Mouse (Mus musculus): ENCODE measurements around the gene Lix1l. TPM values are rescaled to one million over a fixed set of nuclear protein-coding genes. Genes with fewer than 3 reads are reported as not detected.

Gene Lix1l
- polyA plus RNA-seq (2015; fragmentation: Nextera tagmentation; extraction: Ambion mirVana), result 0.73 and 0.87 TPM in 2 replicates

DNA sequence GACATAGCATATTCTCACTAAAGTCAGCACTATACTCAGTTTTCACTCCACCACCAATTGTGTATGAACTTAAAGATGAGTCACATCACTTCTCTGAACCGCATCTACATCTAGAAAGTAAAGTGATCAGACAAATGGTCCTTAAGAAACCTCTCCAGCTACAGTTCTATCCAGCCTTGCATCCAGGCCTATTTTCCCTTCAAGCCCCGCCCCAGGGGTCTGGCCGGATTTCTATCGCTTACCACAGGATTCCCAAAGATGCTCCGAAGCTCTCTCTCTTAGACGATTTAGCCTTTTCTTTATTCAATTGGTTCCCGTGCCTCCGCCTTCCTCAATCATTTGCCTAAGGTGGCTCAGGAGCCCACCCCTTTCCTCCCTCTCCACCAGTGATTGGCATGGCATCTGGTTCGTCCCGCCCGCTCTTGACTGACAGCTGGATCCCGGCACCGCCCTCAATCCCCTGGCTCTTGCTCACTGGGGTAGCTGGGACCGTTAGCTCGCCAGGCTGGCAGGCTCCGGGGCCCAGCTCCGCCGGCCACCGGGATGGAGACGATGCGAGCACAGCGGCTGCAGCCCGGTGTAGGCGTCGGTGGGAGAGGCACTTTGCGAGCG is at the start of gene Lix1l:
Lix1l (plus strand) TSS at position 511 of the 612 bp plus-strand sequence.
- H3K27ac ChIP-seq, result peak within 1 kb of the TSS; percentile 64
- H3K9ac ChIP-seq, result peak within 1 kb of the TSS; percentile 71
- no peaks in the 10 kb centered on the region for H3K36me3 ChIP-seq
- peak; percentile 77 for DNase-seq
- peak; percentile 94 for ATAC-seq (ENCODE audit: low read depth)
- peaks cover 77% of the 10 kb centered on the region for H3K27me3 ChIP-seq
- WGBS (ENCODE audit: insufficient replicate concordance), result 2% methylated on average over 27 of the region's 27 CpGs
- no peaks in the 10 kb centered on the region for H3K9me3 ChIP-seq (replicated peaks)
- peak within 1 kb of the TSS; percentile 85 for H3K4me2 ChIP-seq
- H3K4me1 ChIP-seq (replicated peaks), result peaks cover 45% of the 10 kb centered on the region
- peak within 1 kb of the TSS; percentile 67 for H3K4me3 ChIP-seq (replicated peaks)

- no peak overlapping the region for H3K27ac ChIP-seq
- no peaks in the 10 kb centered on the region for H3K36me3 ChIP-seq
- H3K4me2 ChIP-seq, result no peak overlapping the region
- H3K4me3 ChIP-seq (replicated peaks), result no peak overlapping the region
- no peak for ATAC-seq (ENCODE audit: low read depth)
- no peak for DNase-seq
- H3K27me3 ChIP-seq, result no peaks in the 10 kb centered on the region
- peaks cover 27% of the 10 kb centered on the region for H3K4me1 ChIP-seq (replicated peaks)
- no peaks in the 10 kb centered on the region for H3K9me3 ChIP-seq (replicated peaks)
- WGBS (ENCODE audit: insufficient replicate concordance), result 16% methylated on average over 8 of the region's 8 CpGs
- H3K9ac ChIP-seq, result no peak overlapping the region
Measured at GRCm38 (mm10) chr3:96551203-96551602, 49.7 kb upstream of the Lix1l start.

GRCm38 (mm10) chr3:96551890-96552289 is 49.1 kb upstream of the Lix1l start:
- no peak overlapping the region for H3K27ac ChIP-seq
- H3K9ac ChIP-seq, result no peak overlapping the region
- 52% methylated on average over 7 of the region's 7 CpGs for WGBS (ENCODE audit: insufficient replicate concordance)
- H3K9me3 ChIP-seq (replicated peaks), result no peaks in the 10 kb centered on the region
- no peak overlapping the region for H3K4me2 ChIP-seq
- H3K4me3 ChIP-seq (replicated peaks), result no peak overlapping the region
- no peaks in the 10 kb centered on the region for H3K27me3 ChIP-seq
- peaks cover 34% of the 10 kb centered on the region for H3K4me1 ChIP-seq (replicated peaks)
- ATAC-seq (ENCODE audit: low read depth), result no peak
- no peaks in the 10 kb centered on the region for H3K36me3 ChIP-seq
- no peak for DNase-seq

DNA sequence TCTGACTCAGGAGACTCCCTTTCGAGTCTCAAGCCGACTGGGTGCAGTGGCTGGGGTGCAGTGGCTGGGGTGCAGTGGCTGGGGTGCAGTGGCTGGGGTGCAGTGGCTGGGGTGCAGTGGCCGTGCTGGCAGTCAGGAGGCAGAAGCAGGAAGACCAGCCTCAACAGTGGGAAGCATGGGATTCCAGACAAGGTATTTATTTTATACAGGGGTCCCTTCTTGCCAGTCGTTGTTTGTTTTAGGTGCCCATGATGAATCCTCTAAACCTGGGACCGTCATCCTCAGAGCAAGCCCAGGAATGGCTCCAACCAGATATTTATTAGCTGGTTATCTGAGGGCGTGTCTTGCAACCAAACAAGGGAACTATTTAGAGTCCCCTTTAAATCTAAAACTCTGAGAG is 47.3 kb upstream of the Lix1l start:
- no peaks in the 10 kb centered on the region for H3K36me3 ChIP-seq
- no peaks in the 10 kb centered on the region for H3K27me3 ChIP-seq
- H3K4me3 ChIP-seq (replicated peaks), result no peak overlapping the region
- H3K4me1 ChIP-seq (replicated peaks), result peaks cover 32% of the 10 kb centered on the region
- ATAC-seq (ENCODE audit: low read depth) (no peak), DNase-seq (no peak)
- H3K27ac ChIP-seq, result no peak overlapping the region
- H3K9me3 ChIP-seq (replicated peaks), result no peaks in the 10 kb centered on the region
- no peak overlapping the region for H3K9ac ChIP-seq
- WGBS (ENCODE audit: insufficient replicate concordance), result 56% methylated on average over 6 of the region's 6 CpGs
- H3K4me2 ChIP-seq, result no peak overlapping the region

DNA sequence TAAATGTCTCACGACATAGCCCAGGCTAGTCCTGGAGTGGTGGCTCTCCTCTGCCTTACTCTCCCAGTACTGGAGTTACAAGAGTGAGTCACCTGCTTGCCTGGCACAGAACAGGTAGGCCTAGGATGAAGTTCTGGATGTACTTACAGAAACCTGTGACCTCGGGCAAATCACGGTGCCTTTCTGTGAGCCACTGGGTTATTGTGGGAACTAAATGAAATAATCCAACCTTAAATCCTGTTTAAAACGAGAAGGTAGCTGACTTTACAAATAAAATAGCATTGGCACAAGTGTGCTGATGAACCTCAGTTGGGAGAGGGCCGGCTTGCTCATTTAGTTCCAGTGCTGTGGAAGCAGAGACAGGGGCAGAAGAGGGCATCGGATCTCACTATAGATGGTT is 46.7 kb upstream of the Lix1l start:
- H3K4me2 ChIP-seq, result no peak overlapping the region
- no peak overlapping the region for H3K4me3 ChIP-seq (replicated peaks)
- H3K27ac ChIP-seq, result no peak overlapping the region
- H3K4me1 ChIP-seq (replicated peaks), result peaks cover 38% of the 10 kb centered on the region
- no peak for ATAC-seq (ENCODE audit: low read depth)
- no peaks in the 10 kb centered on the region for H3K9me3 ChIP-seq (replicated peaks)
- no peak for DNase-seq
- H3K36me3 ChIP-seq, result peaks cover 1% of the 10 kb centered on the region; the same call in 1 of the 2 replicates
- H3K9ac ChIP-seq, result no peak overlapping the region
- WGBS (ENCODE audit: insufficient replicate concordance), result 72% methylated on average over 6 of the region's 6 CpGs
- H3K27me3 ChIP-seq, result no peaks in the 10 kb centered on the region

DNA sequence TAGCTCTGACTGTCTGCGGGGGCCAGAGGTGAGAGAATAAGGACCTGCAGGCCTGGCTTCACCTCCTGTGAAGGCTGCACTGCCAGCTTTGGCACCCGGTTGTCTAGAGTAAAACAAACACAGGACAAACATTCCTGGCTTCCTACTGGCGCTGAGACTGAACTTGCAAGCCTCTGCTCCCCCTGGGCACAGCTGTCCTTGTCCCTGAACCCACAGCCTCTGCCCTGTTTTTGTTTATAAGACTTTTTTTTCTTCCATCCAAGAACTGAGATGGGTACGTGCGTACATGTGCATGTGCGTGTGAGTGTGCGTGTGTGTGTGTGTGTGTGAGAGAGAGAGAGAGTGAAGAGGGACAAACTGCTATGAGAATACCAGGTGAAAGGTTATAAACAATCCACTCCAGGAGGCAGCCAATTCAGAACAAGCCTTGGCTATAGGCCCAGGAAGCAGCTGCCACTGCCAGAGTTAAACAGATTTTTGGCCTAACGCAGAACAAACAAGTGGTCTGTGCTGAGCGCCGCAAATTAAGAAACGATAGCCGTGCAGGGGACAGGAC is 45.8 kb upstream of the Lix1l start:
- Histone ChIP-seq H3K9me3 (replicated peaks) (no peaks in the 10 kb centered on the region), H3K4me1 (replicated peaks) (peaks cover 46% of the 10 kb centered on the region), H3K9ac (no peak overlapping the region), H3K4me2 (no peak overlapping the region), H3K27me3 (no peaks in the 10 kb centered on the region), H3K27ac (peak overlapping the region; percentile 54; the same call in 1 of the 2 replicates), H3K36me3 (peaks cover 10% of the 10 kb centered on the region), H3K4me3 (replicated peaks) (no peak overlapping the region)
- no peak for ATAC-seq (ENCODE audit: low read depth)
- DNase-seq, result no peak
- WGBS (ENCODE audit: insufficient replicate concordance), result 77% methylated on average over 12 of the region's 12 CpGs

DNA sequence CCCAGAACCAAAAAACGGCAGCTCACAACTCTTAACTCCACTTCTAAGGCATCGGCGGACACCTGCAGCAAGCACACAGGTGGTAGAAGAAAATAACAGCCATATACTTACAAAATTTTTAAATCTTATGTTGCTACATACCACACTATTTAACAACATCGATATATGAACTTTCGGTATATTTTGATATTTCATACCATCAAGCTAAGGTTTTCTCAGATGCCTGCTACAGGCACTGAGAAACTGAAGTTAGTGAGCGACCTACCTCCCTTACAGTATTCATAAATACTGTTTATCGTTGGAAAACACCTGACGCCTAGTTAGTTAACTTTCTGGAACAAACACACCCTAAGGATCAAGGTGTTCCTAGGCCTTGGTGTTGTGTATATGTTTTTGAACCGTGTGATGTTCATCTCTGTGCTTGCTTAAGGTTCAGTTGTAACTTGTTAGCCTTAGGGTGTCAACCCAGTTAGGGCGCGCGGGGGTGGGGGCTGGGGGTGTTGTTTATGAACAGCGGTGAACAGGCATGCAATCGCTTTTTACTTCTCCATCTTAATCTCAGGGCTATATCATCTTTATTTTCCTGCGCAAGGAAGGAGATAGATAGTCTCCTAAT is 44.8 kb upstream of the Lix1l start:
- Histone ChIP-seq H3K9me3 (replicated peaks) (no peaks in the 10 kb centered on the region), H3K4me1 (replicated peaks) (peaks cover 56% of the 10 kb centered on the region), H3K36me3 (peaks cover 20% of the 10 kb centered on the region), H3K27ac (0 out of 2 replicates have a peak overlapping the region, but pooled peaks have one; percentile 34), H3K27me3 (no peaks in the 10 kb centered on the region), H3K9ac (peak overlapping the region; percentile 79), H3K4me2 (peak overlapping the region; percentile 86), H3K4me3 (replicated peaks) (peak overlapping the region; percentile 74)
- ATAC-seq (ENCODE audit: low read depth) (no peak), DNase-seq (no peak)
- WGBS (ENCODE audit: insufficient replicate concordance), result 61% methylated on average over 15 of the region's 15 CpGs

- no peak for DNase-seq
- under 1% methylated on average over 22 of the region's 22 CpGs for WGBS (ENCODE audit: insufficient replicate concordance)
Measured at GRCm38 (mm10) chr3:96556651-96557635, 44.0 kb upstream of the Lix1l start.

DNA sequence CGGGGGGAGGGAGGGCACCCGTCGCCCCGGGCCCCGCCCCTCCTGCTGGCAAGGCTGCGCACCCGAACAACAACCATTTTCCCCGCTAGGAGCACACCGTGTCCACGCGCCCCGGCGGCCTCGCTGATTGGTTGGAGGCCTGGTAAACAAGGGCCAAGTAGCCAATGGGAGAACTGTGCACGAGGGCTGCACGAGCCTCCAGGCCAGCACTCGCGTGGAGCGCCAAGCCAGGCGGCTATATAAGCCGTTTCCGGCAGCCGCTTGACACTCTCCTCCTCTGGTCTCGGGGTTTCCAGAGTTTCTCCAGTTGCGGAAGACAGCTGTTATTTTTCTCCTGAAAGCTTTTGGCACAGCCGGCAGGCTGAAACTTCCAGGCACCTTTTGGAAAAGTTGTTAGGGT is 43.3 kb upstream of the Lix1l start, which contains the start of gene Txnip:
Txnip (plus strand) TSS at position 264 of the 400 bp plus-strand sequence.
- Histone ChIP-seq H3K9ac (peak within 1 kb of the TSS; percentile 90), H3K4me1 (replicated peaks) (peaks cover 67% of the 10 kb centered on the region), H3K27ac (peak within 1 kb of the TSS; percentile 91), H3K4me2 (peak within 1 kb of the TSS; percentile 86), H3K9me3 (replicated peaks) (no peaks in the 10 kb centered on the region), H3K4me3 (replicated peaks) (peak within 1 kb of the TSS; percentile 74), H3K27me3 (no peaks in the 10 kb centered on the region), H3K36me3 (peaks cover 24% of the 10 kb centered on the region)
- DNase-seq (peak; percentile 98), ATAC-seq (ENCODE audit: low read depth) (peak; percentile 99)
- WGBS (ENCODE audit: insufficient replicate concordance), result under 1% methylated on average over 26 of the region's 26 CpGs

More at GRCm38 (mm10) chr3:96556651-96557635, 44.0 kb upstream of the Lix1l start:
- no peaks in the 10 kb centered on the region for H3K27me3 ChIP-seq
- no peaks in the 10 kb centered on the region for H3K9me3 ChIP-seq (replicated peaks)
- H3K27ac ChIP-seq, result peak overlapping the region; percentile 91
- H3K4me3 ChIP-seq (replicated peaks), result peak overlapping the region; percentile 74
- peaks cover 24% of the 10 kb centered on the region for H3K36me3 ChIP-seq
- peaks cover 60% of the 10 kb centered on the region for H3K4me1 ChIP-seq (replicated peaks)
- H3K4me2 ChIP-seq, result peak overlapping the region; percentile 86
- peak overlapping the region; percentile 79 for H3K9ac ChIP-seq
- ATAC-seq (ENCODE audit: low read depth), result no peak

DNA sequence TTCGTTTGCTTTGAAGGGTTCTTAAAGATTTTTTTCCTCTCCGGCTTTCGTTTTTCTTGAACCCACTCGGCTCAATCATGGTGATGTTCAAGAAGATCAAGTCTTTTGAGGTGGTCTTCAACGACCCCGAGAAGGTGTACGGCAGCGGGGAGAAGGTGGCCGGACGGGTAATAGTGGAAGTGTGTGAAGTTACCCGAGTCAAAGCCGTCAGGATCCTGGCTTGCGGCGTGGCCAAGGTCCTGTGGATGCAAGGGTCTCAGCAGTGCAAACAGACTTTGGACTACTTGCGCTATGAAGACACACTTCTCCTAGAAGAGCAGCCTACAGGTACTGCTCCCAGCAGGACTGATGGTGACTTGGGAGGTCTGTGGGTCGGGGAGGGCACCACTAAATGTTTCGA is 42.8 kb upstream of the Lix1l start:
- Histone ChIP-seq H3K36me3 (peaks cover 24% of the 10 kb centered on the region), H3K4me3 (replicated peaks) (peak overlapping the region; percentile 74), H3K9ac (peak overlapping the region; percentile 90), H3K27ac (peak overlapping the region; percentile 87), H3K4me2 (peak overlapping the region; percentile 86), H3K9me3 (replicated peaks) (no peaks in the 10 kb centered on the region), H3K27me3 (no peaks in the 10 kb centered on the region), H3K4me1 (replicated peaks) (peaks cover 72% of the 10 kb centered on the region)
- under 1% methylated on average over 17 of the region's 17 CpGs for WGBS (ENCODE audit: insufficient replicate concordance)
- 0 out of 2 replicates have a peak, but pooled peaks have one; percentile 5 for ATAC-seq (ENCODE audit: low read depth)
- DNase-seq, result no peak
